Mouse (Mus musculus): ENCODE measurements around the gene Mtfr1l.
A peak's percentile ranks its signal among the peaks of the same experiment; 100 is the strongest.

- no peak for TF ChIP-seq POLR2A (IDR thresholded peaks at IDR 0.05; ENCODE audit: control insufficient read depth, low read depth, low read length)
- peak; percentile 3; the same call in 1 of the 2 replicates for TF ChIP-seq CTCF (IDR thresholded peaks at IDR 0.05; ENCODE audit: control insufficient read depth, insufficient read depth, insufficient replicate concordance, low read depth, low read length)
Observed at GRCm38 (mm10) chr4:134579212-134579611, 44.0 kb upstream of the Mtfr1l start.

All from testis, adult 2 months (tissue).